Mouse (Mus musculus) lung, postnatal 10 days (tissue): Measurements from ENCODE around the gene Bgn.

ENCODE experiments used
- DNase-seq: peaks from one replicate; pipeline ENCODE4 v3.0.0; 2021

The Bgn gene

DNA sequence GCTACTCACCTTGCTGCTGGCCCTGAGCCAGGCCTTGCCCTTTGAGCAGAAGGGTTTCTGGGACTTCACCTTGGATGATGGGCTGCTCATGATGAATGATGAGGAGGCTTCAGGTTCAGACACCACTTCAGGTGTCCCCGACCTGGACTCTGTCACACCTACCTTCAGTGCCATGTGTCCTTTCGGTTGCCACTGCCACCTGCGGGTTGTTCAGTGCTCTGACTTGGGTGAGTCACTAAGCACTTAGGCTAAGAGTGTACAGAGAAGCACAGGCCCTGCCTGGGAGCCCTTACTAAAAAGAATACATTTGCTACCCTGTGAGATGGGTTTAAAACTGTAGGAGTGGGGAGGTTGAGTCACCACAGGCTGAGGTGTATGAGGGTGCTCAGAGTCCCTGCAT, 7.4 kb downstream of the Bgn start:
- no peak for DNase-seq

GRCm38 (mm10) chrX:73493567-73493966, 10.2 kb downstream of the Bgn start:
- DNase-seq = peak; percentile 84

DNA sequence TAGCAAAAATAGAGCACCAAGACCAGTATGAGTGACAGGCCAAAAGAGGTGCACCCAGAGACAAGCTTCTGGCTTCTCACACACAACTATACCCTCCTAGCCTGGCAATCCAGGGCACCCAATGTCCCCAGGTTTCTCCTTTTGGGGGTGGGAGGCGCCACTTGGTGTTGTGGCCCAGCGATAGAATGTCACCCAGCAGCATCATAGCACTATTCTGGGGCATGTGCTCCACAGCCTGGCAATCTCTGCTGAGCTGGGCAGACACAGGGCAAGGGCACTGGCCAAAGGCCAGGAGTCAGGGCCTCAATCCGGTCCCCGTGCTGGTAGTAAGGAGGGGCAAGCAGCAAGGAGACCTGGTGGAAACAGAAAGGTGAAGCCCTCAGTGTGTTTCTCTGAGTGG, 13.3 kb downstream of the Bgn start:
- no peak for DNase-seq

DNA sequence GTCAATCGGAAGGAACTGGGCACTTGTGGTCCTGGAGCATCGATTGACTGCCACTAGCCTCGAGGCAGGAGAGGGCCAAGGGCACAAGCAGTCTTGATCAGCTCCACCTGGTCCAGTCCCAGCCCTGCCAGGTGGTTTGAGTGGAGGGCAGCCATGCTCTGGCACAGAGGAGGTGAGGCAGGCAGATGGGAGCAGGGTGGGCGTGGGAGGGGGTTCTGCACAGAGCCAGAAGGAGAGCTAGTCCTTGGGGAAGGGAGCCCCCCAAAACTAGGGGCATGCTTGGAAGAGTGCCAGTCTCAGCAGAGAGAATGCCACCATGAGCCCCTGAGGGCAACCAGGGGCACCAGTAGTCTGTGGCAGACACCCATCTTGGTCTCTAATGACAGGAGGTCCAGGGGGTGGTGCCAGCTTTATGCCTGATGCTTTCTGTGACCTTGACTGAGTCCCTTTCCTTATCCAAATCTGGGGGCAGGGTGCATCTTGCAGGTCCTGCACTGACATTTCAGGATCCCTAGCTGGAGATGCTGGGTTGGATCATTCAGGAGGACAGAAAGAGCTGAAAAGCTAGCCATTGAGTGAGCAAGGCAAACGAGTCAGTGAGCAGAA, 21.8 kb downstream of the Bgn start:
- DNase-seq = no peak

DNA sequence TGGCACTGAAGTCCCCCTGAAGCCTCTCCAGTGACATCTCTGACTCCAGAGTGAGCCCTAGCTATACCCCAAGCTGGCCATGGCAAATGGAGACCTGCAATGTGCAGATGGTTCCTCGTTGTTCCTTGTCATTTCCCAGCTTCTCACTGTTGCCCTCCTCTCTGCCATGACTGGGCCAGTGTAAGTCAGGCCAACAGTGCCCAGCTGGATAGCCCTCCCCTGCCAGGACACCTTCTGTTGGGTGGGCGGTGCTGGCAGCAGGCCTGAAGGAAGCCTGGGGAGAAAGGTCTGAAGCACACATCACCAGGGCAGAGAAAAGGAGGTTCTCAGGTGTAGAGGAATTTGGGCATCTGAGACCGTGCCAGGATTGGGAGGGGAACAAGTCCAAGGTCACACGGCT, 23.2 kb downstream of the Bgn start:
- DNase-seq = no peak

DNA sequence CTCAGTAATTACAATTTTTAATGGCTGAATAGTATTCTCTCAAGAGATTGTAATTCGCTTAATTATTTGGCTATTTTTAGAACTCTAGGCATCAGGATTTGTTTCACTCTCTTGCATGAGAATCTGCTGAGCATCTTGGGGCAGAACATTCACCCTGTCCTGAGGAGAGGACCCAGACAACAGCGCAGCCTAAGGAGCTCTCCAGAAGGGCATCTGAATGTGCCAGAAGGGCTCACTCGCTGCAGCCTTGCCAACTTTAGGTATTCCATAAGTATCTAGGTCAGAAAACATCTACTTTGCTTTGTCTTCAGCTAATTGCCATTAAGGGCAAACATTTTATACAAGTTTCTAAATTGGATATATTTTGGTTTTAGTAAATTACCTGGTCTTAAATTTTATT, 25.8 kb downstream of the Bgn start:
- no peak for DNase-seq

- DNase-seq = no peak
Observed at GRCm38 (mm10) chrX:73512904-73513303, 29.5 kb downstream of the Bgn start.

DNA sequence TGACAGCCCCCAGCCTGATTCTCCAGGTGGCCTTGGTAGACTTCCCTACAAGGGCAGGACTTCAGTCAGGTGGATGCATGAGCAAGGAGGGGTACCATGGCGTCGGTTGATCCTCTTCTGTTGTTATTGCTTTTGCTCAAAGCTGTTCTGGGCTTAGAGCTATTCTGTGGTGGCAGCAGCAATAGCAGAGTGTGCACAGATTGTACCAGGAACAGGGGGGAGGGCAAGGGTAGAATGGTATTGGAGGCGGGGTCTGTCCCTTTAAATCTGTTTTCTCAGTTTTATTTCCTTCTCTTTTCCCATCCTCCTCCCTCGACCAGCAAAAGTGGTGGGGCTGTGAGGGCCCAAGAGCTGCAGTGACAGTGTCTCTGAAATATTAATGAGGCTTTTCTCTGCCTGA, 33.2 kb downstream of the Bgn start:
- DNase-seq = no peak

- DNase-seq = no peak
Observed at GRCm38 (mm10) chrX:73517060-73517600, 33.7 kb downstream of the Bgn start.

GRCm38 (mm10) chrX:73520692-73521091, 37.3 kb downstream of the Bgn start:
- no peak for DNase-seq

DNA sequence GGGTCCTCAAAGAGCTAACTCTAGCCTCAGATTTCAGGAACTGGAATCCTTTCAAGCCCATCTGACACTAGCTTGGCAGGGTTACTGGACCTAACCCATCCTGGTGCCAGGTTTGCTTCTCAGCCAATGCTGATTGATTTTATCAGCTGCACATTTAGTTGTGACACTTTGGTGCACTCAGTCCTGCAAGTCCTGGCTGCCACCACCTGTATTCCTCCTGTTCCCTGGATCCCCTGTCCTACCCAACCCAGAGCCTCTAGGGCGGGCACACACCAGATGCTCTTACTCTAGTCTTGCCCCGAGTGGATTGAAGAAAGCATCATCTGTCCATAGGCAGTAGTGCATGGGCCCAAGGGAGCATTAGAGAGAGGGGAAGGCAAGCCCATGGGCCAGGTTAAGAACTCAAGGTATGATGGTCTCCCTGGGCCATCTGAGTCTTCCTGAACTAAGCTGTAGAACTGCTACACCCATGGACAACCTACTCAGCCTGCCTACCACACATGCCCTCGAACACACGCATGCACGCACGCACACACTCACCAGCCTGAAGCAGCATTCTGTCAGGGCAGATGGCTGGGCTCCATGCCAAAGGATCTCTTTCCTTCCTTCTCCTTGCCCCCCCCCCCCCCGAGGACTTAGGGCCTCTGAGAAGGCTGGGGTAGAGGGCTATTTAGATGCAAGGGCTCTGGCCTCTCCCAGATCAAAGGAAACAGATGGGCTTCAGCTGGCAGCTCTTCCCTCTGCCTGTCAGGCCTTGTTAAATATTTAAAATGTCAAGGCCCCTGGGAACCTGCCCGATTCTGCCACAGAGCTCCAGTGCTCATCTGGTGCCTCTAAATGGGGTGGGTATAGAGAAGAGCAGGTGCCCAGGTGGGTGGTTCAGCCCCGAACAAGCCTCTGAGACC, 41.2 kb downstream of the Bgn start:
- peak; percentile 15 for DNase-seq

DNA sequence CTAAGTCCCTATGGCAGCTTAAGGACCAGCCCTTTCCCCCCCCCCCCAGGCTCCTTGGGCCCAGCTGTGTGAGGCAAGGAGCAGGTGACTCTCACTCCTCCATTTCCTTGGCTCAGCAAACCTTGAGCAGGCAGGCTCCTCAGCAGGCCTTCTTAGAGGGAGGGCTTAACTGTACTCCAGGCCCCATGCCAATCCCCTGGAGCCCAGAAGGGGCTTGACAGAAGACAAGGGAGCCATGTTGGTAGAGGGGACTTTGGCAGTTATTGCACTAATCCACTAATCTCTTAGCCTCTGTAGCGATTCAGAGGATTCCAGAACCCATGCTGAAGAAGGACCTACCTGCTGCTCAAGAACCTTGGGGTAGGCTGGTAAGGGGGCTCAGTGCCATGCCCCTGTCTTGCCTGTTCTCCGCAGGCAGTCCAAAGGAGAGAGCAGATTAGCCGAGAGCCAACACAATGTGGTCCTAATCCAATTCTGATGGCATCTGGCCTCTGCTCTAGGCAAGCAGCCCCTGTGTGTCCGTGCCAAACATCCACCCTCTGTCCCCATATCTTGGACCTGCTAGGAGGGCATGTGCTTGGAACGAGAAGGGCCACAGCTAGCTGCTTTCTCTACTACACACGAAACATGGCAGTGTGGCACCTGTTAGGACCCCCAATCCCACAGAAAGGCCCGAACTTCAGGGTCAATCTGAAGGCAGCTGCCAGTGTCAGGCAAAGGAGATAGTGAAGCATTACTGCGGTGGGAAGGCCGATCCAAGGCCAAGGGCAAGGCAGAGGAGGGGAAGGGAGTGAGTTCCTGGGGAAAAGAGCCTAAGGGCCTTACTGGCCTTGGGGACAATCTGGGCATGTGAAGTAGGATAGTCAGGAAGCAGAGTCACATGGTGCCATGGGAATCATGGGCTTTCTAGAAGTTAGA, 42.1 kb downstream of the Bgn start:
- no peak for DNase-seq

- peak; percentile 9 for DNase-seq
Observed at GRCm38 (mm10) chrX:73526410-73526887, 43.0 kb downstream of the Bgn start.

GRCm38 (mm10) chrX:73537875-73538274, 54.5 kb downstream of the Bgn start:
- DNase-seq = no peak

- peak; percentile 26 for DNase-seq
Observed at GRCm38 (mm10) chrX:73543340-73543739, 59.9 kb downstream of the Bgn start.
